Mouse (Mus musculus) urinary bladder, postnatal 36 days (tissue): ENCODE data around the gene Rad54l.
A peak's percentile ranks its signal among the peaks of the same experiment; 100 is the strongest.

ENCODE experiments used
- DNase-seq, 2 experiments: peaks; one replicate each; pipeline ENCODE4 v3.0.0; 2022; ENCODE audit warnings: low spot score in 2 of 2, mixed read lengths in 1 of 2

Rad54l gene

DNA sequence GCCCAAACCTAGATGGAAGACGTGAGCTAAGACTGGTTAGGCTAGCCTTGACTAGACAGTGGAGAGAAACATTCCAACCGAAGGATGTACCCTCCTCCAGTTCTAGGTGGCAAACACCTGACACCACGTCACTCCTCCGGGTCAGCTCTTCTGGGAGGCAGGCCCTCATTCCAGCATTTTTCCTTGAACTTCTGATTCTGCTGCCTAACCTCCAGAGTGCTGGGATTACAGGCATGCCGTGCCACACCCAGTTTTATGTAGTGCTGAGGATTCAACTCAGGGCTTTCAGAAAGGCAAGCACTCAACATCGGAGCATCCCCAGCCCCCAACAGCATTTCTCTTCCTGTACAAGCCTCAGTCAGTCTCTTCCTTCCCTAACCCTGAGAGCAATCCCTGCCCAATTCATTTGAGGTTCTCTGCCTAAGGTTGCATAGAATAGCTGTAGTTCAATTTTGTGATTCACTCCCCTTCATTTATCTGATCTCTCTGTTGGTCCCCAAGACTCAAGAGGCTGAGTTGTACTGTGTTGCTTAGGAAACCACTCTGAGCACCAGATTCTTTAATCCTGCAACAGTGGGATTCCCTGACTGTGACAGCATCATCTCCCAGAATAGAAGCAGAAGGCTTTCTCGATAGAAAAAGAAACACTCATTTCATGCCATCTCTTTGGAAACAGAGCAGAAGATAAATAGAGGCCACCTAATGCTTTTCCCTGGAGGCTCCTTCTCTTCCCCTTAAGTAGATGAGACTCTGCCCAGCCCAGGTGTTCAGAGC lies 17.5 kb upstream of the Rad54l start:
- DNase-seq: no peak

DNA sequence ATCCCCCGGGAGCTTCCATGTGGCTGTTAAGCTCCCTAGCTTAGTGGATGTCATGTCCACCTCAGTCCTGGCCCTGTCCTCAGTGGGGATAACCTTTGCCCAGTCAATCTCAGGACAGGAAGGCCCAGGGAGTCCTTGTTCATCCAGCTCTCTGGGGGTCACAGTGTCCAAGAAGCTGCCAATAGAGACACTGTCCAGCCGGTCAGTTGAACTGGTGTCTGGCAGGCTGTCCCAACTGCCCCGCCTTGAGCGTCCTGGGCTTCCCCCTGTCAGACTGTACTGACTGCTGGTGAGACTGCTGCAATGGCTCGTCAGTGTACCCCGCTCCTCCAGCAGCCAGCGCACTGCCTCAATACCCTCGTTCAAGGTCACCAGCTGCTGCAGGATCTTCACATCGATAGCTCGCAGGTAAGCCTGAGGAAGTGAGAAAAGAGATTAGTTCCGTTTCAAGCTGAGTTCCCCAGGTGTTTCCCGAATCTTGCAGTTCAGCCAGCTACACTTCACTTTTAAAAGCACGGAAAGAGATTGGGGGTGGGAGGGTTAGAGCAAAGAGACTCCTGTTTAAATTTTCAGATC lies 14.0 kb upstream of the Rad54l start:
- DNase-seq: no peak

DNA sequence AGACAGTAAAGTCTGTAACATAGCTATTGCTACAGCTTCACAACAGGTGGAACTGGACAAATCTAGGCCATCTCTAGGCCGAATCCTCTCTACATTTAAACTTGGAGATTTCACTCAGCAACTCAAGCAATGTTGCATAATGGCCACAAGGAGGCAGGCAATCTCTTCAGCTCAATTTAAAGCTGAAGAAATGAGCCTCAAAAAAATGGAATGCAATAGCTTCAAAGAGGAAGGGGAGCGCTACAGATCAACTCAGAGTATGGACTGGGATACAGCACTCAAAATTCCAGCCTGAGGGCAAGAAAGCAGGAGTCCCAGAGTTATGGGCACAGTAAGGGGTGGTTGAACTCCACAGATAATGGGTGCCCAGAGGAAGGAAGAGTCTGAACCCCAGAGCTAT lies 11.5 kb upstream of the Rad54l start:
- DNase-seq: no peak

DNA sequence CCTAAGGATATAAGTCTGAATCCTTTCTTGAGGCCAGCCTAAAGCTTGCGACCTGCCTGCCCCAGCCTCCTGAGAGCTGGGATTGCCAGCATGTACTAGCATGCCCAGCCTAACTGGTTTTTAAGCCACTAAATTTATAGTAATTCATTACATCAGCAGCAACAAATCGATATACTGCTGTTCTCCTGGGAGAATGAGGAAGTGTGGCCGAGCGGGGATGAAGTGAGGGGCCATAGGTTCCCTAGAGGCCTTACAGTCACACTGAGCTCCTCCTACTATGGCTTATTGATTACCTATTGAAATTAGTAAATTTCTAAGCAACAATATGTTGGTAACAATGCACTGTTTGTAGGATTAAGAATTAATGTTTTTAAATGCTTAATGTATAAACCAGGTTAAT lies 9.6 kb upstream of the Rad54l start:
- DNase-seq: no peak

DNA sequence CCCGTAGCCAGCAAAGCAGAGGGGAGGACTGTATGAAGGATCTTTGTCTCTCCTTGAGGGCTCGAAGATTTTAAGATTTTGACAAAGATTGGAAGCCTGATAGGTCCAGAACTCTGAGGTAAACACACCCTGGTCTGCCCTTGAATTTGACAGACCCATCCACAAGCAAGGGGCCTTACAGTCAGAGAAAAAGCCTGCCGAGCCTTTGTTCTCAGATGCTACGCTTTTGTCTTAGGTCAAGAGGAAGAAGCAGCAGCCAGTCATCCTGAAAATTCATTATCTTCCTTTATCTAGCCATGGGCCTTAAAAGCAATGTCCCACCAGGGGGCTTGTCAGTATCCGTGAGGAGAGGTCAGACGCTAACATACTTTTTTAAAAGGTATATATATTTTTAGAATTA lies 4.5 kb upstream of the Rad54l start:
- no peak for DNase-seq

DNA sequence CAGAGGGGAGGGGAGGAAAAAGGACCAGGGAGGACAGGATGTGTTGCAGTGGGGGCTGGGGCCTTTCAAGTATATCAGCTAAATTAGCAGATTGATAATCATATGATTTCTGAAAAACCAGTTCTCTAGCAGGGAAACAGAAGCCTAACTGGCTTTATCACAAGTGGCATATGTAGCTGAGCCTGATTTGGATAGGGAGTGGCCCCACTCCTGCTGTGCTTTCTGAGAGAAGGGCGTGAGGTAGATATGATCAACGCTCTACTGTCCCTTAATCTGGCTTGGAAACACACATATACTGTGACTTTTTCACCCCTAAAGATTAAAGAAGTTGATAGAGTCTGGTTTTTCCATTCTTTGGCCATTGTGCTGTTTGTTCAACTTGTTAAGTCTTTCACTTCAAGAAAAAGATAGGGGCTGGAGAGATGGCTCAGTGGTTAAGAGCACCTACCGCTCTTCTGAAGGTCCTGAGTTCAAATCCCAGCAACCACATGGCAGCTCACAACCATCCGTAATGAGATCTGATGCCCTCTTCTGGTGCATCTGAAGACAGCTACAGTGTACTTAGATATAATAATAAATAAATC lies 2.4 kb upstream of the Rad54l start:
- DNase-seq: no peak

DNA sequence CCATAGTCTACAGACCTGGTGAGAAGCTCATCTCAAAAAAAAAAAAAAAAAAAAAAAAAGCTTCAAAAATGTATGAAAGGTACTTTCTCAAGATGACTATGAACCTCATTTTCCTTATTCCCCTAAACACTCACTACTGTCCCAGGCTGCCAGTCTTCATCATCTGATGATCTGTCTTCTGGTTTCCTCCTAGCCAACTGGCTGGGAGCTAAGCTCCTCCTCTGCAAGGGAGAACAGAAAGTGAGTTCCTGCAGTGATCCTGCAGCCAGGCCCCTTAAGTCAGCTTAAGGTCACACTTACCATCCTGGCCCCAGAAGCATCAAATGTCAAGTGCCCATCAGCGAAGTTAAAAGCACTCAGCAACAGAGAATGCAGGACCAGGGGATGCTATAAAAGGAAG lies 728 bp downstream of the Rad54l start:
- no peak for DNase-seq

DNA sequence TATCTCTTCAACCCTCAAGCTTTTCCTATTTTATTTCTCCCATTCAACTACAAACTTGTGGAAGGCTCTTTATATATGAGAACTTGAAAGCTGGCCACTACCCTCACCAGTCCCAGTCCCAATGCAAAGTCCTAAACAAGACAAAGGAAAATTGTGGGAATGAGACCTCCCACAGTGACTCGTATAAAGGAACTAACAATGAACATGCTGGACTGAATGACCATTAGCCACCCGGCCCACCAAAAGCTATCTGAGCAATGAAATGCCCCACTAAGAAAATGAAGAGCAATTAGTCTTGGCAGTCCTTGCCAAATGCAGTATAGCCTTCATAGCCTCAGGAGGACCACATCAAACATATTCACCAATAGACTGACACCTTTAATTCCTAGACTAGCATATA lies 12.0 kb downstream of the Rad54l start:
- DNase-seq: no peak

DNA sequence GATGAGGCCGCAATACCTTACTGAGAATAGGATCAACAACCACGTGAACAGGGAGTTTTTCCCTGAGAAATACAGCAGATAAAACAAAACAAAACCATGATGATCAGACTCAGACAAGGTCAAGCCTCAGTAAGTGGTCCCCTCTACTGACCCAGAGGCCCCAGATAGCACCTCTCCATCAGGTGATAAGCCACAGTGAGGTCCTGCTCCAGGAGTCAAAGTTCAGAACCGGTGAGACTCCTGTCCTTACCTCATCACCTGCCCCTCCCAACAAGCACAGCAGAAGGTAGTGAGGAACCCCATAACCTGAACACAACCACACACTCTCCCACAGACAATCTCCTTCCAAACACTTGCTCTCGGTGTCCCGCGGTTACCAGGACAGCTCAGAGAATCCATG lies 12.8 kb downstream of the Rad54l start:
- DNase-seq: no peak

DNA sequence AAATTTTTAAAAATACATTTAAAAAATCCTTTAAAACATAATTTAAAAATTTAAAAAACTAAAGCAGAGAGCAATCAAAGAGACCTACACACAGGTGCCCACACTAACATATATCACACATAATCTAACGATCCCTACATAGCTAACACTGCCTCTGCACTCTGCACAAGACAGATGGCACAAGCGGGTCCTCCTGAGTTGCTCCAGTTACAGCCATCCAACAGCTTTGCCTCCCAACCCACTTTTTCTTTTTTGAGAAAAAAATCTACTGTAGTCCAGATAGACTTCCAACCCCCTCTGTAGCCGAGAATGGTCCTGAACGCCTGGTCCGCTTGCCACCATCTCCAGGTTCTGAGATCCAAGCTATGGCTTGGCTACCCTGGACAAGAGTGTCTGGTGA lies 18.2 kb downstream of the Rad54l start:
- DNase-seq: no peak

DNA sequence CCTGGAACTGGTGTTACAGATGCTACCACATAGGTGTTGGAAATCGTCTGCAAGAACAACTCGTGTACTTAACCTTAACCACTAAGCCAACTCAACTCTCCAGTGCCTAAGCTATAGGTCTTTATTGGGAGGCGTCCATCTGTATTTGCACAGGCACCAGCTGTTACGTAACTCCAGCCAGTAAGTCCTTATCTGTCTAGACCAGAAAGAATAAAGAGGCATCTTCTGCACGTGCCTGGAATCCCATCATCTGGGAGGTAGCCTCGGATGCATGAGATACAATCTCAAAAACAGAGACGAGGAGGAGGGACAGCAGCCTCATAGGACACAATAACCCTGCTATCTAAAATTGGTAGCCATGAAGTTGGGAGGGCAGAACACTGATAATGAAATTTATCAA lies 22.5 kb downstream of the Rad54l start:
- DNase-seq: no peak

DNA sequence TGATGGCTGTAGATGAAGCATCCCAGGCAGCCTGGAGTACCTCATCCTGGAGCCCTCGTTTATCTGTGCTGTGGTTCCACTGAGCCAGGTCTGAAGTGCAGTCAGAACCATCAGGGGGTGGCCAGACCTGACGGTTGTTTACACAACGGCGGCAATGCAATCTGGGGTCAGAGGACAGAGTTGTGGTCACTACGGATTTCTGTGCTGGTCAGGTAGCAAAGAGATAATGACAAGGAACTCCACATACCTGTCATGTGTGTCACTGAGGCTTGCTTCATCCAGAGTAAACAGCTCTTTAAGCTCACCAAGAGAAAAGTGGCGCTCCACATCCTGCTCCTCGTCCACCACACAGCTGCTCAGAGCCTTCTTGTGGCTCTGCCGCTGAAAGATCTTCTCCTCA lies 26.3 kb downstream of the Rad54l start:
- DNase-seq: peak; percentile 28 to 38

DNA sequence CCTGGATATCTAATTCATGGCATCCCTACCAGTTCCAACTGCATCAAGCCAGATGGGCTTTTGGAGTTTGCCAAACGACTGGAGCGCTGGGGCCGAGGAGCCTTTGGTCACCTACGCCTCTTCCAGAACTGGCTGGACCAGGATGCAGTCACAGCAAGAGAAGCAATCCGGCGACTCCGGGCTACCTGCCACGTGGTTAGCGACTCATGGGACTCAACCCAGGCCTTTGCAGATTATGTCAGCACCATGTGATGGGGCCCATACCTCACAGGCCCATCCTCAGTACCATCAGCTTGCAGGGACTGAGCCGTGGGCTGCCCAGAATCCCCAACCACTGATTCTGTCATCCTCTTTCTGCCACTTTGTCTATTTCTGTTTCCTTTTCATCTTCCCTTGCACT lies 27.2 kb downstream of the Rad54l start:
- no peak for DNase-seq

DNA sequence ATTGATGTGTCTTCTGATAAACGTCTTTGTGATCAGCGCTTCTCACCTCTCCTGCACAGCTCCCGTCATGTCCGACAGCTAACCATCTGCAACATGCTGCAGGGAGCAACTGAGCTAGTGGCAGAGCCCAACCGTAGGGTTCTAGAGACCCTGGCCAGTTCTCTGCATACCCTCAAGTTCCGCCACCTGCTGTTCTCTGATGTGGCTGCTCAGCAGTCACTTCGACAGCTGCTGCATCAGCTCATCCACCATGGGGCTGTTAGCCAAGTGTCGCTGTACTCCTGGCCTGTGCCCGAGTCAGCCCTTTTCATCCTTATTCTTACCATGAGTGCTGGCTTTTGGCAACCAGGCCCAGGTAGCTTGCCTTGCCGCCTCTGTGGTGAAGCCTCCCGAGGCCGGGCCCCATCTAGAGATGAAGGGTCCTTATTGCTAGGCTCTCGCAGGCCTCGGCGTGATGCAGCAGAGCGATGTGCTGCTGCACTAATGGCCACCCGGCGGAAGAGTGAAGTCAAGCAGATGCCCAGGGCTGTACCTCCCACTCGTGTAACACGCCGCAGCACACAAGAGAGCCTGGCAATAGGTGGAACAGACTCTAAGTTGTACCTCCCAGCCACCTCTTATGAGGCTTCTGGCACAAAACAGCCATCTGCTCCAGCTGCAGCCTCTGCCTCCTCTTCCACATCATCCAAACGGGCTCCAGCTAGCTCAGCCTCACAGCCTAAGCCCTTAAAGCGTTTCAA lies 34.8 kb downstream of the Rad54l start:
- no peak for DNase-seq

DNA sequence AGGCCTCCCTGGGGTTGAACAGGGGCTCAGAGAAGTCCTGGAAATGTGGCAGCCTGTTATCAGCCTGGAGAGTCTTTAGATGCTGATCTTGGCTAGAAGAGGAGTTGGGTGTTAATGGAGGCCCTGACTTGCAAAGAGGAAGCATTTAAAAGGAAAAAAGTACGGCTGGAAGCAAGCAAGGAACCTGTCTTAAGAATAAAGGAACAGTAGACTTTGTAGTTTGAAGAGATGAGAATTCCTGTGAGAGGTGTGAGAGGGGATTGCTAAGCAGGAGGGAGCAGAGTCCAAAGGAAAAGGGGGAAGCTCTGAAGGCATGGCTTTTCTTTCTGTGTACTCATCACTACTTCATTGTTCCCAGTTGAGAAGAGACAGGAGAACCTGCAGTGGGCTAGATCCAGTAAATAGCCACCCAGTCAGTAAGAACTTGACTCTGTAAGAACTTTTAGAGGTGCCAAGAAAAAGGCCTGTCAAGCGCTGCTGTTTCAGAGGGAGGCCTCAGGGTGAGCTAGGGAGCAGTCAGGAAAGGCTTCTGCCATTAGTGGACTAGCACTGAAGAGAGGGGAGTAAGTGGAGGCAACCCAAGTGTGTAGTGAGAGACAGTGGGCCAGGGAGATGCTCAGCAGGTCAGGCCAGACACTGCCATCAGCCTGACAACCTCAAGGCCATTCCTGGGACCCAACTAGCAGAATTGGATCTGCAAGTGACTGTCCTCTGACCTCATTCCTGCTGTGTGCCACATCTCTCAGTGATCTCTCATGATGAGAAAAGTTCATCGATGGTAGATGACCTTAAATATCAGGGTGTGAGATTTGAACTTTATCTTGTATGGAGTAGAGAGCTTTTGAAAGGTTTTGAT lies 46.0 kb downstream of the Rad54l start:
- no peak for DNase-seq

DNA sequence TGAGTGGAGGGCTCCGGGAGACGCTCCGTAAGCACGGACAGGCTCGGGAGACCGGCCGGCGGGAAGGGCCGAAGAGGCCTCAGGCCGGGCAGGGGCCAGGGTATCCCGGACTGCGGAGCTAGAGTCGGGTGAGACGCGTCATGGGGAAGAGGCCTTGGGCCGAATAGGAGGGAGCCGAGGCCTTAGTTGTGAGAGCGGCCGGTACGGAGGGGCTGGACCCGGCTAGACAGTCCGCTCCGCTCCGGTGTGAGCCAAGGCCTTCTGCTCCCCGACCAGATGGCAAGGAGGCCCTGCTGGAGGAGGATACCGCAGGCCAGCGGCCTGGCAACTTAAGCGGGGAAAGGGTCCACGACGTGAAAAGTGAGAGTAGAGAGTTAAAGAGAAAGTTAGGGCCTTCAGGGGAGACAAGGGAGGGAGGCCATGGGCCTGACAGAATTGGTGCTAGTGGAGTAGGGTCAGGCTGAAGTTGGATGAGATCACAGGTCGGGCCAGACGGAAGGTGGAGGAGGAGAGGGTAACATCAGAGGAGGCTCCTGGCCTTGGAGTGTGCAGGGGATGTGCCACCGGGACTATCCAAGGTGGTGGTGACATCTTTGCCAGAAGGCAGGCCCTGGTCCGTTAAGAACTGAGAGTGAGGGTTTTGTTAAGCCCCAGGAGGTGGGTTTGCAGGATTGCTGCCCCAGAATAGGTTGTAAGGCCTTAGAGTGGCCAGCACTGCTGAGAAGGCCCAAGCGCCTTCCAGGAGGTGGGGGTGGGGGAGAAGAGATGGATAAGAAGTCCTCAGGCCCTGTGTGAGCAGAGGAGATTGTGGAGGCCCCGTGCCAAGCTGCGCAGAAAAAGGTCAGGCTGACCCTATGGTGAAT lies 46.9 kb downstream of the Rad54l start:
- peak; percentile 34 to 48 for DNase-seq

DNA sequence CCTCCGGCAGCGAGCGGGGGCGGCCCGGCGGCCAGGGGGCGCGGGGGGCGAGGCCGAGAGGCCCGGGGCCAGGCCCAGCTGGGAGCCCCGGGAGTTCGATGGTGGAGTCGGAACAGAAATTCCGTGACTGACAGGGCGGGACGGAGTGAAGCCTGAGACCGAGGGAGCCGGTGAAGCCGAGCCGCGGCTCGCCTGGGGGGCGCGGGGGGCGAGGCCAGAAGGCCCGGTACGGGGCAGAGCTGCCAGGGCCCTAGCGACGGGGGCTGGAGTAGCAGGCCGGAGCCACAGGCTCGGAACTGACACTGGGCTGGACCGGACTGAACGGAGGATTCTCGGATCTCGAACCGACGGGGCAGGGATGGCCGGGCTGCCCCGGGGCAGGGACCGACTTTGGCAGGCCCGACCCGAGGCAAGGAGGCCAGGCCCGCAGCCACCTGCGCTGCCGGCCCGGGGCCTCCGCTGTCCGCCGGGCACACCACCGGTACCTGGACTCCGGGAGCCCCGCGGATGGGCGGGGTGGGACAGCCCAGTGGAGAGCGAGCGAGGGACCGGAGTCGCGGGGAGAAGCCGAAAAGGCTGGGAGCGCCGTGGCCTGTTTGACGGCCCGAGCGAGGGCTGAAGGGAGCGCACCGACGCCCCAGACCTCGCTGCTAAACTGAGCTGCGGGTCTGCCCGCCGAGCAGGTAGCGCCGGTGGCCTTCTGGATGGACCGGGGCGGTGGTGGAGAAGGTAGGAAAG lies 47.7 kb downstream of the Rad54l start:
- peak; percentile 64 to 68 for DNase-seq

DNA sequence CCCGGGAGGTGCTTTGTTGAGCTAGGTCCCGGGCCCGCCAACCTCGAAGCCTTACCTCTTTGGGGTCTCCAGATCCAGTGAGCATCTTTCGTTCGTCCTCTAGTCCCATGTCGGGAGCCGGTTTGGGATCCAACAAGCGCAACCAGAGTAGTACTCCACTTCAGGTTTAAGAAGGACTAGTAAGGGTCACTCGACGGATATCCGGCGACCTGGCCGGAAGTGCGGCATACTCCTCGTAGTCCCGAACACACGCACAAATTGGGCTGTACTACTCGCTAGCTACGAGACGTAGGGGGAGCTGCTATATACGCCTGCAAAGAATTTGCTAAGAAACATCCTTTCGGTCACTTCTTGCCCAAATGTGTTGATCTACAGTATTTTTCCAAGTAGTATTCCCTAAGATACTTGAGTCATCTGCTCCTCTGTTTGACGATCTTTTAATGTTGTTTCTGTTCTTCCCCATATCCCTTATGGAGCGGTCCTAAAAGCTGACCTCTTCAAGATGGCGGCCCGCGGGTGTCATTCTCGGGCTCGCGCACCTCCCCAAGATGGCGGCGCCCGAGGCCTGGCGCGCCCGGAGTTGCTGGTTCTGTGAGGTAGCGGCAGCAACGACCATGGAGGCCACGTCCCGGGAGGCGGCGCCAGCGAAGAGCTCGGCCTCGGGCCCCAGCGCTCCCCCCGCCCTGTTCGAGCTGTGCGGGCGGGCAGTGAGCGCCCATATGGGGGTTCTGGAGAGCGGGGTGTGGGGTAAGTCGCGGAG lies 48.4 kb downstream of the Rad54l start, which contains the start of the genes Uqcrh and Lrrc41:
Gene Uqcrh (minus strand): TSS at position 211 of the 760 bp plus-strand sequence.
Gene Lrrc41 (plus strand): TSS at position 409 of the 760 bp plus-strand sequence.
- peak; percentile 89 to 95 for DNase-seq

DNA sequence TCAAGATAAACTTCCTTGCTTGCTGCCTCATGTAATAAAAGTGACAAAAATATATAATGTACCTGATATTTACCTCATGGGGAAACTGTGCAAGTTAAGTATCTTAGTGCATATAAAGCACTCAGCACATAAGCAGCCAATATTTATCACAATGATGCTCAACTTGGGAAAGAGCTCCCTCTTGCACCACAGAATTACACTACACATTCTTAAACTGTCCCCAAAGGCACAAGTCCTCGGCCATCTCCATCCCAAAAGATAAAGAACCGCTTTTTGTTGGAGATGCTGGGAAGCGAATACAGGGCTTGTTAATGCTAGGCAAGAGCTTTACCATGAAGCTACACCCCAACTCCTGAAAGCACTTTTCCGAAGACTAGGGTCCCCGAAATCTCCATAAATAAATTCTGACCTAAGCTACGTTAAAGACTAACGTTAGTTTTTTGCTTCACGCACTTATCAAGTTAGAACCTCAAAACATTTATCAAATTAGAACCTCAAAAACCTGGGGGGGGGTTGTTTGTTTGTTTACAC lies 49.3 kb downstream of the Rad54l start:
- DNase-seq: no peak
